Mouse (Mus musculus) liver (tissue): Measurements from ENCODE around the gene Spaca7.
"Not testable (repeated sequence)": the region's sequence is repeated elsewhere in the genome, so short reads cannot be mapped to it uniquely, and the experiment has no call there.

Experiments used
- DNase-seq: peaks from one replicate; pipeline ENCODE4 v3.0.0-alpha.2; 2020; ENCODE audit warnings: mixed read lengths

Gene Spaca7

DNA sequence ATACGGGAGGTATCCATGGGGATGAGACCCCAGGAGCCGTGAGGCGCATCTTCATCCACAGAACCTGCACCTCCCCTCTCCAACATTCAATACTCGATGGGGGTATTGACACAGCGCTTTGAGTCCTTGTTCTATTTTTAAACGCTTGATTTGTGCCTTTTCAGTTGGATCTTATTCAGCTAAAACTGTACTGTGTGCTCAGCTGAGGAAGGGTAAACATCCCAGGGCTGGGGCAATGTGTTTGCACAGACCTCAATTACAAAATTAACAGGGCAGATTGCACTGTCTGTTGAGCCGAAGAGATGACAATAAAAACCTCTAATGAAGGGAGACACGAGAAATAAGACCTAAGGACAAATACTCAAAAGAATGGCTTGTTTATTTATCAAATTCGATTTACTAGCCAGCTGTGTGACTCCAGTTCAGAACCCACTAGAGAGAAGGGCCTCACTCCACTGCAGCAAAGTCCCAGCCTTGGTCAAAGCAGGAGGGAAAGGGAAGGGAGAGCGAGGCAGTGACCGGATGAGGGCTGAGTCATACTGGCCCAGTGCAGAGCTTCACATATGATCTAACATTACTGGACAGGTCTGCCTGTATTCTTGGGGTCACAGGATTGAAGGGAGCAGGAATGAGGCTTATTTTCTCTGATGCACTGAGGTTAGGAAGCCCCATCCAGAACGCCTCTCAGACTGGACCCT lies 37.1 kb downstream of the Spaca7 start:
- DNase-seq: no peak

DNA sequence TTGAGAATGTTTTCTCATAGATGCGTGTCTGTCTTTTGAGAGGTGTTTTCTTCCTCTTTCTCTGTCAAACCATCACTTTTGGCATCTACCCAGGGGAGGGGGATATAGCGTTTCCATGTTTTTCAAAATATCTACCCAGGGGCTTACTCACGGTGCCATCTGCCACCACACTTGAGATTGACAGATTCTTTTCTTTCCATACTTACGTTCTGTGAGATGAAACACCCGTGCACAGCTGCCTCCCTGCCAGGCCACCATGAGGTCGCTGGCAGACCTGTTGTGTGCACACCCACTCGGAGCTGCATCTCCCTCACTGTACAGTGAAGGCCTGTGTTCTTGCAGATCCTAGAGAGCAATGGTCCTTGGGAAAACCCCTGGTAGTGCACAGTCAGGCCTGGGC lies 40.4 kb downstream of the Spaca7 start:
- DNase-seq: no peak

DNA sequence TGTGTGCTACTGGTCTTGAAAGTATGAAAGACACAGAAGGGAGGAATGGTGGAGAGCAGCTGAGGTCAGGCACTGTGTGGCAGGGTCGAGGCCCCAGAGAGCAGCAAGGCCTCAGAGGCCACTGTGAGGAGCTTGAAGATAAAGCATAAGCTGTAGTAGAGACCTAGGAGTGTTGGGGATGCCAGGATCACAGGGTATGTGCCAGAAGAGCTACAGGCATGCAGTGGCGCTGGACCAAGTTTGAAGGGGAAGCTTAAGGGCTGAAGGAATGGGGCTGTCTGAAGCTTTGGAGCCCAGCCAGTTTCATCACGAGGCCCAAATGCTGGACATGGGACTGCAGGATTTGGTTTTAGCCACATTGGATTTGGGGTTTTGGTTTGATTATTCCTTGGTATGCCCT lies 44.5 kb downstream of the Spaca7 start:
- DNase-seq: not testable (repeated sequence)

DNA sequence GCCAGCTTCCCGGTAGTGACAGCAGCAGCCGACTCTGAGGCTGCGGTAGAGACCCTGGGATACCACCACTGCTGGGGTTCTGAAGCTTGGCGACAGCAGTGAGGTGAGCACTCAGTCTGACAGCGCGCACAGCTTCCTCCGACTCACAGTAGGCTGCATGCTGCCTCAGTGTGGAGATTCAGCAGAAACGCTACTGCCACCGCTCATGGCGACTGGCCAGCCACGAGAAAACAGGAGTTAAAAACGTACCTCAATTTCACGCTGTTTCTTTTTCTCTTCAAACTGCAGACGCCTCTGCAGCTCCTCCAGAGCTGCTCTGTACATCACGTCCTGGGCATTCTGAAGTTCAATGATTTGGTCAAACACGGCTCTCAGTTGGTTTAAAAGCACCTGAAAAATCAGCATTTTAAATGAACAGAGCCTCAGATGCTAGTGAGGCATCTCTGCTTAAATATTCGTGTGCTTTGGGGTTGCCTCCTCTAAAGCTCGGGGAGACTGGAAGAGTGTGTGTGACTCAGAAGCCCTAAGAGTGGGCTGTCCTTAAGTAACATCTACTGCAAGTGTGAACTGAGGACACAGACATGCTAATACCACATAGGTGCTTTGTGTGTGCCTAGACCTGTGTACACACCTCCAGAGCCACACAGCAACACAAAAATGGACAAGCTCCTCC lies 48.9 kb downstream of the Spaca7 start:
- no peak for DNase-seq

DNA sequence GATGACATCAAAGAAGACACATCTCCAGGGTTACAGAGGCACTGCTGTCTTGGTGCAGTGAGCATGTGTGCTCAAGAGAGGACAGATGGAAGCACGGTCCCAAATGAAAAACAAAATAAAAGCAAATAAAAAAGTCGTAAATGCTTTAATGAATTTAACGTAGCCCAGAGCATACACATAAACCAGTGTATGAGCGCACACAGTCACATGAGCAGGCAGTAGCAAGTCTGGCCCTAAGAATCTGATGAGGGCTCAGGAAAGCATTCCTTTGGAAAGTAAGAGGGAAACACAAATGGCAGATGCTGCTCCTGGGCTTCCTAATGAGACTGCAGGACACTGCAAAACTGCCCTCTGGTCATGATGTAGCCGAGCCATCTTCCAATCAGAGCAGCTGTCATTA lies 53.1 kb downstream of the Spaca7 start:
- no peak for DNase-seq

DNA sequence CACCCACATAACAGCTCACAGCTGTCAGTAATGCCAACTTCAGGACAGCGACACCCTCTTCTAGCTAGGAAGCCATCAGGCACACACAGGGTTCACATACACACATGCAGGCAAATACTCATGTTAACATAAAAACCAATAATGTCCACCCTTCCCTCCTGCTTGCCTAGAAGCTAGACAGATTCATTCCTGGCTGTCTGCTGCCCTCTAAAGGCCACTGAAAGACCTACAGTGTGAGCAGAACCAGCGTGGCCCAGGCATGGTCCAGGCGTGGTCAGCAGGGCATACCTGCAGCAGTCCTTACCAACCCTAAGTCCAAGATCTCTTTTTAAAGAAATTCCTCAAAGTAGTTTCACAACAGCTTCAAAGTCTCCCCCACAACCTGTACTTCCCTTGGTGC lies 56.2 kb downstream of the Spaca7 start:
- peak; percentile 39 for DNase-seq

DNA sequence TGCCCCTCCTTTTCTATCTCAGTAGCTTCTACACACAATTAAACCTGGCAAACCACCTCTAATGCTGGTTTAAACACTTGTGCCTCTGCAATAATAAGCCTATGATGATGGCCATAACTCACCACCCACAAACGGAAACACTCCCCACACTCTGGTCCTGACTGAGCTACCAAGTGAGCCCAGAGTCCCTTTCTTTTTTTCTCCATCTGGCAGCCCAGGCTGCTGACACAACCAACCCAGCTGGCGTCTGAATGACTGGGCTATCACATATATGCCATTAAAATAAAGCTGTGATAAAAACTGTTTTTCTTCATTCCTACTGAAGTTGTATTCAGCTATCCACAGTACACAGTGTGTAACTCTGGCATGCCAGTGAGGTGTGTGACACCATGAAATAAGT lies 62.5 kb downstream of the Spaca7 start:
- no peak for DNase-seq

DNA sequence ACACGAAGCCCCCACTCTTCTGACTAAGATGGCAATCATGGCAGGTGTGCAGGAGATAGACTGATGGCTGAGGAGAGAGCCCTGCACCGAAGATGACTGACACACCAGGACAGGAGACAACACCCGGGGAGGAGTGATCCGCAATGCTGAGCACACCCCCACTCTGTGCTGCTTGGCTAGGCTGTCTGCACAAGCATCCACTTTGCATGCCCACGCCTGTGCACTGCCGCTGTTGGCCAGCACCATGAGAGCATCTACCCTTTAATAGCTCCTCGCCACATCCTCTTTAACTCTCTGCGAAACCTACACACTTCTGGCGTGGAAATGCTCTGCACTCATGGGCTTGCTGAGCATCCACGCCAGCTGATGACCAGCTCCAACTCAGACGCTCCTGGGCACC lies 65.6 kb downstream of the Spaca7 start:
- DNase-seq: no peak

DNA sequence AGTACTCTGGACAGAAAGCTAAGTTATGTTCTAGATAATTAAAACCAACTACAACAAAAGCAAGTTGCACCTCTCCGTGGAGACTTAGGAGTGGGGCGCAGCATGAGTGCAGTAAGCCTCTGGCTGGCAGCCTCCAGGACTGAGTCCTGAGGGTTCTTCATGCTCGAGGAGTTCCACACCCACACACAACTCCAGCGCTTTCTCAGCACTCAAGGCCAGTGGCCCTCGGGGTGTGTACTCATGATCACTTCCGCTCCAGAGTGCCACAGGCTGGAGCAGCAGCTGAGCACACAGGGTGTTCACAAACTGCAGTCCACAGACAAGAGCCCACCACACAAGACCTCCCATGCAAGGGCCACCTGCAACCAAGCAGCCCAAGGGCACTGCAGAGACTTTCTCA lies 68.7 kb downstream of the Spaca7 start:
- no peak for DNase-seq

DNA sequence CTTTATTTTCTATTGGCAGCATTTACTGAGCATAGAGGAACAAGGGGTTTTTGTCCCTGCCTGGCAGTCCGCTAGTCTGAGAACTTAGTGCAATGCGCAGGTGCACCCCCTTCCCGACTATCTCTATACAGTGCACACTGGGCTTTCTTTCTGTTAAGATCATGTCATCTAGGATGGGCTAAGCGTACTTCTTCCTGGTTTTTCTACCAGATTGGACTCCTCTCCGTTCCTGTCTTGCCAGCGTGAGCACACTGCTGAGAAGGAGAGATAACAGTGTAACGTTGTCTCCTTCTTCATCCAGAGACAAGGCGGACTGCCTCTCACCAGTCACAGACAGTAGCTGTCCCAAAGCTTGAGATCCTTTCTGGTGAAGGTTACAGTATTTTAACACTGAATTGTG lies 71.5 kb downstream of the Spaca7 start:
- DNase-seq: peak; percentile 11

DNA sequence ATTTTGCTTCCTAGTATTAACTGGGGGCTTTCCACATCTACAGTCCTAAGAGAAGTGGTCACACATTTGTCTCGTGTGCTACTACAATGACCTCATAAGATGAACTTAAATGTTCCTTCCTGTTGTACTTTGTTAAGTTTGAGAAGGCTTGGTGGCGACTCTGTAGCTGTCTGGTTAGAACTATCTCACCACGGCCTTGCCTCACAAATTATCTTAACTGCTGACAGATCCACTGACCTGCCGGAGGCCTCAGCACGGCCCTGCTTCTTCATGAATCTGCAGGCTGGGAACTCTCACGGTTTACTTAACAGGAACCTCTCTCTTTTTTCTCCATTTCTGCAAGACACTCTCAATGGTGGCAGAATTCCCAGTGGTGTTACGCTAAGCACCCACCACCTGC lies 72.1 kb downstream of the Spaca7 start:
- DNase-seq: no peak

DNA sequence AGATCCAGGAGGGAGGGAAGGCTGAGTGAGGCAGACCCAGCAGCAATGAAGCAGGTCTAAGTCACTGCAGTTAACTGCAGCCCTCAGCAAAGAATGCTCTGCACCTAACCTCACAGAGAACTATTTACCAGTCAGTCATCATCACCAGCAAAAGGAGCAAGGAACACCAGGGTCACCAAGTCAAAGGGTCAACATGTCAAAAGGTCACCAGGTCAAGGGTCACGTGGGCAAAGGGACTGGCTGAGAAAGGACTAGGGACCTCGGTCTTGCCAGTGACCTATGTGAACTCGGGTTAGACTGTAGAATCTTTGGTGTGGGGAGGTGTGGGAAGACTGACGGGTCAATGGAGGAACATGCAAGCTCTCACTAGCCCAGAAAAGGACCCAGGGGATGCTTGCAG lies 73.7 kb downstream of the Spaca7 start:
- no peak for DNase-seq

DNA sequence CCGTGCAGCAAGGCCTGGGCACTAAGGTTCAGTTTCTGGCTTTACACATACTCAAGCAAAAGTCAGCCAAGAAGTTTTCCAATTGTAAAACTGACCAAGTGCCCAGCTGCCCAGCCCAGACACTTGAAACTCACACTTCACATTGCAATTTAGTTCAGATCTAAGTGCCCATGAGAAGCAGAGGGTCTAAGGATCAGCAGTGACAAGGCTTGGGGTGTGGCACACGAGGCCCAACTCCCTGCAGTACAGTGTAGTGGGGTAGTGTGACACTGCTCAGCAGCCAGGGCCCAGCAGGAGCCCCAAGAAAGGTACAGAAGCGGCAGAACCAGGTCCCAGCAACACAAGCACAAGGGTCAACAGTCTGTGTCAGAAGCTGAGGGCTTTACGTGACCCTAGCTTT lies 76.1 kb downstream of the Spaca7 start:
- no peak for DNase-seq
